Mouse (Mus musculus): ENCODE data around the gene Cpa2. TPM values are rescaled to one million over a fixed set of nuclear protein-coding genes. Genes with fewer than 3 reads are reported as not detected.

Gene Cpa2
- total RNA-seq (2021): not detected

- intact Hi-C loops (cut with DNase I): no loop called here
- DNase-seq (ENCODE audit: low spot score): no peak
Observed at GRCm38 (mm10) chr6:30541009-30541799, at the start of gene Cpa2. TSS of gene Cpa2 (plus strand) at chr6:30541582.

GRCm38 (mm10) chr6:30499049-30499448 lies 42.3 kb upstream of the Cpa2 start:
- intact Hi-C loops (cut with DNase I): no loop called here
- no peak for DNase-seq (ENCODE audit: low spot score)

GRCm38 (mm10) chr6:30508824-30509223 lies 32.6 kb upstream of the Cpa2 start:
- intact Hi-C loops (cut with DNase I): no loop called here
- no peak for DNase-seq (ENCODE audit: low spot score)

GRCm38 (mm10) chr6:30509265-30510239 lies 31.8 kb upstream of the Cpa2 start, which contains the start of the genes Tmem209 and Ssmem1:
TSS of gene Tmem209 (minus strand) at chr6:30509783.
TSS of gene Ssmem1 (plus strand) at chr6:30509849.
- intact Hi-C loops (cut with DNase I): no loop called here
- DNase-seq (ENCODE audit: low spot score): peak; percentile 99

GRCm38 (mm10) chr6:30510291-30510690 lies 31.1 kb upstream of the Cpa2 start:
- intact Hi-C loops (cut with DNase I): no loop called here
- no peak for DNase-seq (ENCODE audit: low spot score)

- intact Hi-C loops (cut with DNase I): no loop called here
- no peak for DNase-seq (ENCODE audit: low spot score)
Observed at GRCm38 (mm10) chr6:30514242-30514641, 27.1 kb upstream of the Cpa2 start.

- intact Hi-C loops (cut with DNase I): no loop called here
- DNase-seq (ENCODE audit: low spot score): no peak
Observed at GRCm38 (mm10) chr6:30520400-30520799, 21.0 kb upstream of the Cpa2 start.

- DNase-seq (ENCODE audit: low spot score): no peak
- intact Hi-C loops (cut with DNase I): no loop called here
Observed at GRCm38 (mm10) chr6:30525456-30526332, 15.7 kb upstream of the Cpa2 start.

GRCm38 (mm10) chr6:30526586-30527515 lies 14.5 kb upstream of the Cpa2 start:
- intact Hi-C loops (cut with DNase I): no loop called here
- DNase-seq (ENCODE audit: low spot score): no peak

GRCm38 (mm10) chr6:30528800-30529199 lies 12.6 kb upstream of the Cpa2 start:
- intact Hi-C loops (cut with DNase I): no loop called here
- DNase-seq (ENCODE audit: low spot score): no peak

GRCm38 (mm10) chr6:30535340-30535739 lies 6.0 kb upstream of the Cpa2 start:
- intact Hi-C loops (cut with DNase I): loop anchor here (5.0 to 10.0 kb wide), 3 partner anchors 192 to 447 kb away; no protein-coding TSS in a partner anchor
- DNase-seq (ENCODE audit: low spot score): no peak

- intact Hi-C loops (cut with DNase I): loop anchor here (5.0 to 10.0 kb wide), 3 partner anchors 189 to 444 kb away; no protein-coding TSS in a partner anchor
Observed at GRCm38 (mm10) chr6:30538240-30538639, 3.1 kb upstream of the Cpa2 start.

GRCm38 (mm10) chr6:30538800-30539199 lies 2.6 kb upstream of the Cpa2 start:
- intact Hi-C loops (cut with DNase I): loop anchor here (5.0 to 10.0 kb wide), 3 partner anchors 189 to 444 kb away; no protein-coding TSS in a partner anchor
- no peak for DNase-seq (ENCODE audit: low spot score)

More at GRCm38 (mm10) chr6:30538240-30538639, 3.1 kb upstream of the Cpa2 start:
- DNase-seq (ENCODE audit: low spot score): no peak

GRCm38 (mm10) chr6:30542277-30542676 lies 895 bp downstream of the Cpa2 start:
- intact Hi-C loops (cut with DNase I): no loop called here
- no peak for DNase-seq (ENCODE audit: low spot score)

- intact Hi-C loops (cut with DNase I): no loop called here
Observed at GRCm38 (mm10) chr6:30543077-30543476, 1.7 kb downstream of the Cpa2 start.

GRCm38 (mm10) chr6:30543851-30544250 lies 2.5 kb downstream of the Cpa2 start:
- DNase-seq (ENCODE audit: low spot score): no peak
- intact Hi-C loops (cut with DNase I): no loop called here

More at GRCm38 (mm10) chr6:30543077-30543476, 1.7 kb downstream of the Cpa2 start:
- DNase-seq (ENCODE audit: low spot score): no peak

GRCm38 (mm10) chr6:30545689-30546088 lies 4.3 kb downstream of the Cpa2 start:
- intact Hi-C loops (cut with DNase I): no loop called here

GRCm38 (mm10) chr6:30546571-30547273 lies 5.3 kb downstream of the Cpa2 start:
- intact Hi-C loops (cut with DNase I): no loop called here
- no peak for DNase-seq (ENCODE audit: low spot score)

More at GRCm38 (mm10) chr6:30545689-30546088, 4.3 kb downstream of the Cpa2 start:
- DNase-seq (ENCODE audit: low spot score): no peak
